Mouse (Mus musculus) forebrain, embryonic 11.5 days (tissue): ENCODE results near the gene Drap1. TPM values are rescaled to one million over a fixed set of nuclear protein-coding genes. Genes with fewer than 3 reads are reported as not detected.

Experiments used
- ATAC-seq: fragments of 200-750 bp; cut with Nextera tagmentation; replicated peaks from 2 replicates; pipeline ENCODE4 v1.8.0; 2017; ENCODE audit warnings: moderate TSS enrichment; ENCODE audit not compliant: low FRiP score
- DNase-seq: peaks from one replicate; pipeline ENCODE4 v3.0.0-alpha.2; 2017; ENCODE audit warnings: low spot score
- H3K27ac ChIP-seq: fragments of 300-500 bp; sonication (generic); 2 replicates; pipeline ENCODE4 v1.5.1; 2014; ENCODE audit warnings: low read depth, low read length
- H3K27me3 ChIP-seq: fragments of 300-500 bp; sonication (generic); 2 replicates; pipeline ENCODE4 v1.6.1; 2014; ENCODE audit warnings: mild to moderate bottlenecking, low read length, mixed read lengths; ENCODE audit not compliant: control insufficient read depth, insufficient read depth
- H3K36me3 ChIP-seq: fragments of 300-500 bp; sonication (generic); 2 replicates; pipeline ENCODE4 v1.6.1; 2014; ENCODE audit warnings: mild to moderate bottlenecking, low read length, moderate library complexity, mixed read lengths; ENCODE audit not compliant: control insufficient read depth, insufficient read depth
- H3K4me1 ChIP-seq: fragments of 300-500 bp; sonication (generic); replicated peaks from 2 replicates; pipeline ENCODE4 v1.6.1; 2014; ENCODE audit warnings: low read length, mixed read lengths; ENCODE audit not compliant: control insufficient read depth, insufficient read depth
- H3K4me2 ChIP-seq: fragments of 300-500 bp; sonication (generic); 2 replicates; pipeline ENCODE4 v1.6.1; 2014; ENCODE audit warnings: low read depth, mild to moderate bottlenecking, low read length, moderate library complexity, mixed read lengths; ENCODE audit not compliant: severe bottlenecking
- H3K4me3 ChIP-seq: fragments of 300-500 bp; sonication (generic); 2 replicates; pipeline ENCODE4 v1.5.1; 2014; ENCODE audit warnings: low read depth, low read length
- H3K9ac ChIP-seq: fragments of 300-500 bp; sonication (generic); 2 replicates; pipeline ENCODE4 v1.6.1; 2014; ENCODE audit warnings: low read length
- H3K9me3 ChIP-seq: fragments of 300-500 bp; sonication (generic); 2 replicates; pipeline ENCODE4 v1.6.1; 2016; ENCODE audit warnings: low read length, mixed read lengths; ENCODE audit not compliant: control insufficient read depth
- WGBS: fragments of 180-500 bp; shearing (Covaris S2); extraction: QIAGEN DNeasy Blood & Tissue Kit; methylation state at CpG from one replicate; pipeline ENCODE4 v1.1.7; 2014; 5-methylcytosine and 5-hydroxymethylcytosine counted together
- polyA plus RNA-seq: library from polyadenylated mRNA; unstranded; fragments of >200 nt; fragmentation: Nextera tagmentation; extraction: Ambion mirVana; gene quantifications from 2 replicates; pipeline ENCODE4 v1.2.1, GENCODE M21; 2014

Drap1 gene
- polyA plus RNA-seq, 1 experiment from 2014 or later, result 202 TPM

DNA sequence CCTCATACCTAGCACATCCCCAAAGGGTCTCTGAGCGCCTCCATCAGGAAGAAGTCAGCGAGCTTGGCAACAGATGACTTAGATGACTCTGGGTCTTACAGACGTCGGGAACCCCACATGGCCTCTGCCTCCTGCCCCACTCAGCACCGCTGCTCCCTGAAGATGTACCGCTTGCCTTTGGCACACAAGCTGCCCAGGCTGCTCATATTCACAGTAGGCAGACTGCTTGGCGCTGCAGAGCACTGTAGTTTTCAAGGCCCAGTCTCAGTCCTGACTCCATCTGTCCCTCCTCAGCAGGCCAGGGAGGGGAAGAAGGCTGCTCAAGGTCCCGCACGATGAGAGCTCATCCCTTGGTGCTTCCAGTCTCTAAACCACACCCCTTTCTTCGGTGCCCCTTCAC is 2.5 kb downstream of the Drap1 start:
- no peak for DNase-seq
- Histone ChIP-seq H3K27ac (no peak overlapping the region), H3K4me3 (no peak overlapping the region), H3K36me3 (peaks cover 7% of the 10 kb centered on the region; the same call in 1 of the 2 replicates), H3K4me1 (peaks cover 17% of the 10 kb centered on the region; the same call in 1 of the 2 replicates), H3K4me2 (no peak overlapping the region), H3K9me3 (no peaks in the 10 kb centered on the region), H3K9ac (no peak overlapping the region), H3K27me3 (no peaks in the 10 kb centered on the region)
- ATAC-seq, result no peak
- WGBS, result 89% methylated on average over 10 of the region's 10 CpGs

DNA sequence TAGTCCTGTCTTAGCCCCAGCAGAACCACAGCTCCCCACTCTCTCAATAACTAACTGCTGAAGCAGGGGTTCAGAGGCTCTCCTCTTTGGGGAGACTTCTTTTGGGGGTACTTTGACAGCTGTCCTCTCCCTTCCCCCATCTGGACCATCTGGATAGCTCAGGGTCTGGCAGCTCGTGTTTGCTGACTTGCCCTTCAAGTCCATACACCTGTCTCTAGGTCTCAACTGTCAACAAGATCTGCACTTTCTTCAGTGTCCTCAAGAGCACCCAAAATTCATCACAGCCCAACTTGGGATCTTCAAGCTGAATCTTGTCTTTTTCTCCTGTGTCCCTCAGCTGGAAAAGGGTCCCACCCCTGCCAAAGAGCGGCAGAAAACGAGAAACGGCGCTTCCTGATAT is 3.0 kb downstream of the Drap1 start:
- WGBS, result 88% methylated on average over 5 of the region's 5 CpGs
- Histone ChIP-seq H3K36me3 (peaks cover 7% of the 10 kb centered on the region; the same call in 1 of the 2 replicates), H3K9ac (no peak overlapping the region), H3K4me2 (no peak overlapping the region), H3K4me3 (no peak overlapping the region), H3K27me3 (no peaks in the 10 kb centered on the region), H3K9me3 (no peaks in the 10 kb centered on the region), H3K27ac (no peak overlapping the region), H3K4me1 (peaks cover 17% of the 10 kb centered on the region; the same call in 1 of the 2 replicates)
- DNase-seq (no peak), ATAC-seq (no peak)

GRCm38 (mm10) chr19:5420579-5420978 is 4.2 kb downstream of the Drap1 start:
- ATAC-seq (no peak), DNase-seq (no peak)
- H3K27ac ChIP-seq, result no peak overlapping the region
- H3K9ac ChIP-seq, result no peak overlapping the region
- H3K27me3 ChIP-seq, result no peaks in the 10 kb centered on the region
- H3K4me2 ChIP-seq, result no peak overlapping the region
- no peaks in the 10 kb centered on the region for H3K9me3 ChIP-seq
- no peak overlapping the region for H3K4me3 ChIP-seq
- peaks cover 9% of the 10 kb centered on the region; the same call in 1 of the 2 replicates for H3K4me1 ChIP-seq
- 90% methylated on average over 6 of the region's 6 CpGs for WGBS
- peaks cover 2% of the 10 kb centered on the region; the same call in 1 of the 2 replicates for H3K36me3 ChIP-seq

DNA sequence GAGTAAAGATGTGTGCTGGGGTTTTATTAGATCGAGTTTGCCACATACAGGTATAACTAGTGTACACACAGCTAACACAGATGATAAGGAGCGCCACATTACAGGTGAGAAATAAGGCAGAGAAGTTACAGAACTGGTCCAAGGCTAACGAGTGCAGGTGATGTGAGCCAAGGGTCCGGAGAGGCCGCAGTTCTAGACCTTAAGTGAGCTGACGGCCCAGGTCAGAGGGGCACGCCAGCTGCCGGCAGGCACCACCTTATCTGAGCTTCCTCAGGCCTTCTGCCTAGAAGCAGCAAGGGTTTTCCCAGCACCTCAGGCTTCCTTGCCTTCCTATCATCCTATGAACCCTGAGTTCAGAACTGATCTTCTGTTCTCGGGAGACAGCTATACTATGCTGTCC is 5.1 kb downstream of the Drap1 start:
- no peak overlapping the region for H3K4me2 ChIP-seq
- H3K4me3 ChIP-seq, result no peak overlapping the region
- H3K9me3 ChIP-seq, result no peaks in the 10 kb centered on the region
- WGBS, result 91% methylated on average over 9 of the region's 9 CpGs
- peaks cover 8% of the 10 kb centered on the region; the same call in 1 of the 2 replicates for H3K4me1 ChIP-seq
- no peak overlapping the region for H3K9ac ChIP-seq
- no peak for ATAC-seq
- no peak for DNase-seq
- H3K36me3 ChIP-seq, result peaks cover 2% of the 10 kb centered on the region; the same call in 1 of the 2 replicates
- H3K27ac ChIP-seq, result no peak overlapping the region
- no peaks in the 10 kb centered on the region for H3K27me3 ChIP-seq

DNA sequence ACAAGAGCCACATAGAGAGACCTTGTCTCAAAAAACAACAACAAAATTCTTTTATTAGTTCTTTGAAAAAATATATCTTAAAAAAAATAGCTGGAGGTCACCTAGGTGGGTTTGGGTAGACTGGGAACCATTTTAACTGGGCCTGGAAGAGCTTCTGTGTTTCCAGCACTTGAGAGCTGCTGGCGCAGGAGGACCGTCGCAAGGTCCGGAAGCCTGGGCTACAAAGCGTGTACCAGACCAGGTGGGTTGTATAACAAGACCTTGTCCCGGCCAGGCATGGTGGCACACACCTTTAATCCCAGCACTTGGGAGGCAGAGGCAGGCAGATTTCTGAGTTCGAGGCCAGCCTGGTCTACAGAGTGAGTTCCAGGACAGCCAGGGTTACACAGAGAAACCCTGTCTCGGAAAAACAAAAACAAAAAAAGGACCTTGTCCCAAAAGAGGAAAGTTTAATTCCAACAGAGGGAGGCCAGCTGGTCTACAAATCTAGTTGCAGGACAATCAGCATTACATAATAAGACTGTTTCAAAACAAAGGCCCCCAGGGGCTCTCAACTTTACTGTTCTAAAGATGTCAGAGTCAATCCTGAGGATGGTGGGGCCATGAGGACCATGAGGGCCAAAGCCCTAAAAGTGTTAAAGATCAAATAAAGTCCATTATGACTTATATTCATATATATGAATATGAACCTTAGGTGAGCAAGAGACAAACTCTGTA is 5.9 kb downstream of the Drap1 start:
- WGBS, result 95% methylated on average over 8 of the region's 8 CpGs
- no peak overlapping the region for H3K9ac ChIP-seq
- H3K27ac ChIP-seq, result no peak overlapping the region
- DNase-seq (no peak), ATAC-seq (no peak)
- H3K36me3 ChIP-seq, result peaks cover 2% of the 10 kb centered on the region; the same call in 1 of the 2 replicates
- H3K9me3 ChIP-seq, result no peaks in the 10 kb centered on the region
- H3K4me2 ChIP-seq, result no peak overlapping the region
- H3K4me1 ChIP-seq, result peaks cover 8% of the 10 kb centered on the region; the same call in 1 of the 2 replicates
- H3K27me3 ChIP-seq, result no peaks in the 10 kb centered on the region
- no peak overlapping the region for H3K4me3 ChIP-seq

- no peak overlapping the region for H3K4me2 ChIP-seq
- 68% methylated on average over 2 of the region's 2 CpGs for WGBS
- no peak overlapping the region for H3K27ac ChIP-seq
- ATAC-seq (no peak), DNase-seq (no peak)
- no peaks in the 10 kb centered on the region for H3K36me3 ChIP-seq
- H3K27me3 ChIP-seq, result no peaks in the 10 kb centered on the region
- H3K4me3 ChIP-seq, result no peak overlapping the region
- no peaks in the 10 kb centered on the region for H3K9me3 ChIP-seq
- H3K9ac ChIP-seq, result no peak overlapping the region
- no peaks in the 10 kb centered on the region for H3K4me1 ChIP-seq
Observed at GRCm38 (mm10) chr19:5414534-5414957, 10.2 kb downstream of the Drap1 start.

DNA sequence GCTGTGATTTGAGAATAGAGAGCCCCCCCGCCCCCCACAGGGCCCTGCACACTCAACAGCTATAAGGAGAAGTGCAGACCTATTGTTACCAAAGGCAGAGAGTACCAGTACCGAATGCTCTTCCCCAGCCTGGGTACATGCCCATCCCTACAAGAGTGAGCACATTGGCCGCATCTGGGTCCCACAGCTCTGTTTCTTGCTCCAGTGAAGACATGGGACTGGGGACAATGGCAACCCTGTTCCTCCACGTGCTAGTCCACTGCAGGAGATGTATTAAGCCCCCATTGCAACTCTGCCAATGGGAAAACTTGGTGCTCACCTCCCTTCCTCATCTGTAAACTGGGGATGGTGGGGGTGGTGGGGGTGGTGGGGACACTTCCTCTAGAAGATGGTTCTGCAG is 10.9 kb downstream of the Drap1 start:
- no peaks in the 10 kb centered on the region for H3K4me1 ChIP-seq
- WGBS, result 70% methylated on average over 4 of the region's 4 CpGs
- no peak overlapping the region for H3K4me2 ChIP-seq
- H3K9ac ChIP-seq, result no peak overlapping the region
- no peaks in the 10 kb centered on the region for H3K9me3 ChIP-seq
- H3K36me3 ChIP-seq, result no peaks in the 10 kb centered on the region
- no peak overlapping the region for H3K4me3 ChIP-seq
- no peak for ATAC-seq
- no peak for DNase-seq
- H3K27me3 ChIP-seq, result no peaks in the 10 kb centered on the region
- H3K27ac ChIP-seq, result no peak overlapping the region

- Histone ChIP-seq H3K9me3 (no peaks in the 10 kb centered on the region), H3K4me2 (no peak overlapping the region), H3K27me3 (no peaks in the 10 kb centered on the region), H3K4me3 (no peak overlapping the region), H3K27ac (no peak overlapping the region), H3K4me1 (peaks cover 3% of the 10 kb centered on the region; the same call in 1 of the 2 replicates), H3K36me3 (no peaks in the 10 kb centered on the region), H3K9ac (no peak overlapping the region)
- ATAC-seq, result no peak
- 78% methylated on average over 5 of the region's 5 CpGs for WGBS
- no peak for DNase-seq
Observed at GRCm38 (mm10) chr19:5411961-5412360, 12.8 kb downstream of the Drap1 start.

GRCm38 (mm10) chr19:5410641-5411040 is 14.1 kb downstream of the Drap1 start:
- no peak for DNase-seq
- ATAC-seq, result no peak
- Histone ChIP-seq H3K4me2 (no peak overlapping the region), H3K36me3 (no peaks in the 10 kb centered on the region), H3K4me1 (peaks cover 3% of the 10 kb centered on the region; the same call in 1 of the 2 replicates), H3K4me3 (no peak overlapping the region), H3K9ac (no peak overlapping the region), H3K9me3 (no peaks in the 10 kb centered on the region), H3K27ac (no peak overlapping the region), H3K27me3 (no peaks in the 10 kb centered on the region)
- 91% methylated on average over 5 of the region's 5 CpGs for WGBS
